Mouse (Mus musculus) kidney, embryonic 14.5 days (tissue): ENCODE results near the gene Ttll5. TPM values are rescaled to one million over a fixed set of nuclear protein-coding genes. Genes with fewer than 3 reads are reported as not detected.
A peak's percentile ranks its signal among the peaks of the same experiment; 100 is the strongest.

ENCODE experiments used
- ATAC-seq: fragments of 200-750 bp; cut with Nextera tagmentation; 2 replicates; pipeline ENCODE4 v1.8.0; 2017; ENCODE audit warnings: moderate number of reproducible peaks, mild to moderate bottlenecking, moderate TSS enrichment, moderate library complexity; ENCODE audit not compliant: low FRiP score, low TSS enrichment
- H3K27ac ChIP-seq: fragments of 300-500 bp; sonication (generic); 2 replicates; pipeline ENCODE4 v1.5.1; 2014; ENCODE audit warnings: low read depth, mild to moderate bottlenecking, low read length, moderate library complexity, mixed read lengths
- H3K27me3 ChIP-seq: fragments of 300-500 bp; sonication (generic); 2 replicates; pipeline ENCODE4 v1.6.1; 2014; ENCODE audit warnings: mild to moderate bottlenecking, low read length; ENCODE audit not compliant: control insufficient read depth, insufficient read depth
- H3K36me3 ChIP-seq: fragments of 300-500 bp; sonication (generic); 2 replicates; pipeline ENCODE4 v1.6.1; 2014; ENCODE audit warnings: low read length, mixed read lengths; ENCODE audit not compliant: control insufficient read depth, insufficient read depth
- H3K4me1 ChIP-seq: fragments of 300-500 bp; sonication (generic); 2 replicates; pipeline ENCODE4 v1.6.1; 2014; ENCODE audit warnings: low read length, mixed read lengths; ENCODE audit not compliant: control insufficient read depth, insufficient read depth
- H3K4me2 ChIP-seq: fragments of 300-500 bp; sonication (generic); replicated peaks from 2 replicates; pipeline ENCODE4 v1.6.1; 2014; ENCODE audit warnings: low read depth, mild to moderate bottlenecking, low read length
- H3K4me3 ChIP-seq: fragments of 300-500 bp; sonication (generic); 2 replicates; pipeline ENCODE4 v1.5.1; 2014; ENCODE audit warnings: mild to moderate bottlenecking, low read length
- H3K9ac ChIP-seq: fragments of 300-500 bp; sonication (generic); 2 replicates; pipeline ENCODE4 v1.6.1; 2014; ENCODE audit warnings: low read depth, mild to moderate bottlenecking, low read length, moderate library complexity
- H3K9me3 ChIP-seq: fragments of 300-500 bp; sonication (generic); 2 replicates; pipeline ENCODE4 v1.6.1; 2016; ENCODE audit warnings: low read length; ENCODE audit not compliant: control insufficient read depth
- WGBS: fragments of 180-500 bp; shearing (Covaris S2); extraction: QIAGEN DNeasy Blood & Tissue Kit; methylation state at CpG from one replicate; pipeline ENCODE4 v1.1.7; 2014; 5-methylcytosine and 5-hydroxymethylcytosine counted together
- polyA plus RNA-seq: library from polyadenylated mRNA; unstranded; fragments of >200 nt; fragmentation: Nextera tagmentation; extraction: Ambion mirVana; gene quantifications from 2 replicates; pipeline ENCODE4 v1.2.1, GENCODE M21; 2014

Gene Ttll5
- polyA plus RNA-seq, 1 experiment from 2014 or later = 17.0 TPM

DNA sequence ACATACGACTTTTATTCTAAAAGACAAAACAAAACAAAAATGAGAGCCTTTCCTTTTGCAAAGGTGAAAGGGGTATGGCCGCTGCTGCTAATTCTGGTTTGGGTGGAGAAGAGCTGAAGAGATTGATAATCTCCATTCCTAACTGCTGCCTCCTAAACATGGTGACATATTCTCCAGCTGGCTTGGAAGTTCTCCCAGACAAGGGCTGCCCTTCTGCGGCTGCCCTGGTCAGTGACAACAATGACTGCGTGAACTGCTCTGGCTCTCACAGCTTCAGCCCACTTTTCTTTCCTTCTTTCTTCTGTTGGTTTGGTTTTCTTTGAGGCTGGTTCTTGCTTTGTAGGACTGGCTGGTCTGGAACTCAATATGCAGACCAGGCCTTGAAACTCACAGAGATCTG lies 163.7 kb downstream of the Ttll5 start:
- Histone ChIP-seq H3K36me3 (no peaks in the 10 kb centered on the region), H3K4me2 (no peak overlapping the region), H3K9me3 (no peaks in the 10 kb centered on the region), H3K4me3 (no peak overlapping the region), H3K27me3 (no peaks in the 10 kb centered on the region), H3K4me1 (peaks cover 12% of the 10 kb centered on the region), H3K27ac (no peak overlapping the region), H3K9ac (no peak overlapping the region)
- no peak for ATAC-seq
- 85% methylated on average over 4 of the region's 4 CpGs for WGBS

DNA sequence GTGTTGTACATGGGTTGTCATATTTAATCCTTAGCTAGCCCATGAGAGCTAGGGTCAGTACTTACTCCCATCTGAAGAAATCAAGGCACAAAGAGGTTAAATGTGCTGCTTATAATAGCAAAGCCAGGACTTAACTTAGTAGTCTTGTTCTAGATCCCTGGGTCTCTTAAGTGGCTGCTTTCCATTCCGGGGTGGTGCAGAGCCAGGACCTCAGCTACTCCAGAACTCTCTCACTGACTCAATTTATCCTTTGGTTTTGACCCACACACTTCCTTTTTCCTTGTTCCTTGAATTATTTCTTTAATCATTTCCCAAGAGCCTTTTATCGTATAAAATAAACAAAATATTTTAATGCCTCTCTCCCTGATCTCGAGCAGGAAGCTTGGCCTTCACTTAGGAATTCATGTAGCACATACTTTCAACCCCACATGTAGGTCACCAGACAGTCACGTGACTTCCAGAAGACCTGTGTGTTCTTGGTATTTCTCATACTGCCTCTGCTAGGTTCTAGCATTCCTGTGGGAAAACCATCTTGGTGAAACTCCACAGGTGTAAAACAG lies 164.4 kb downstream of the Ttll5 start:
- Histone ChIP-seq H3K4me1 (peaks cover 12% of the 10 kb centered on the region), H3K27me3 (no peaks in the 10 kb centered on the region), H3K9me3 (no peaks in the 10 kb centered on the region), H3K4me3 (no peak overlapping the region), H3K9ac (no peak overlapping the region), H3K27ac (no peak overlapping the region), H3K36me3 (no peaks in the 10 kb centered on the region), H3K4me2 (no peak overlapping the region)
- 59% methylated on average over 4 of the region's 4 CpGs for WGBS
- ATAC-seq = no peak

GRCm38 (mm10) chr12:85992013-85992837 lies 167.8 kb downstream of the Ttll5 start:
- WGBS = 60% methylated on average over 7 of the region's 7 CpGs
- Histone ChIP-seq H3K4me3 (no peak overlapping the region), H3K4me1 (no peaks in the 10 kb centered on the region), H3K4me2 (no peak overlapping the region), H3K27ac (no peak overlapping the region), H3K9me3 (no peaks in the 10 kb centered on the region), H3K36me3 (no peaks in the 10 kb centered on the region), H3K9ac (no peak overlapping the region), H3K27me3 (no peaks in the 10 kb centered on the region)
- ATAC-seq = no peak

- 79% methylated on average over 2 of the region's 2 CpGs for WGBS
- H3K4me1 ChIP-seq = no peaks in the 10 kb centered on the region
- H3K4me2 ChIP-seq = no peak overlapping the region
- no peaks in the 10 kb centered on the region for H3K27me3 ChIP-seq
- H3K9ac ChIP-seq = no peak overlapping the region
- H3K27ac ChIP-seq = no peak overlapping the region
- no peaks in the 10 kb centered on the region for H3K36me3 ChIP-seq
- H3K9me3 ChIP-seq = no peaks in the 10 kb centered on the region
- no peak for ATAC-seq
- H3K4me3 ChIP-seq = no peak overlapping the region
These were observed 168.4 kb downstream of the Ttll5 start for GRCm38 (mm10) chr12:85992838-85993234.

- Histone ChIP-seq H3K9ac (no peak overlapping the region), H3K27ac (no peak overlapping the region), H3K4me2 (no peak overlapping the region), H3K36me3 (no peaks in the 10 kb centered on the region), H3K9me3 (no peaks in the 10 kb centered on the region), H3K27me3 (no peaks in the 10 kb centered on the region), H3K4me1 (no peaks in the 10 kb centered on the region), H3K4me3 (no peak overlapping the region)
- no peak for ATAC-seq
- WGBS = 55% methylated on average over 5 of the region's 5 CpGs
These were observed 169.4 kb downstream of the Ttll5 start for GRCm38 (mm10) chr12:85993790-85994360.

DNA sequence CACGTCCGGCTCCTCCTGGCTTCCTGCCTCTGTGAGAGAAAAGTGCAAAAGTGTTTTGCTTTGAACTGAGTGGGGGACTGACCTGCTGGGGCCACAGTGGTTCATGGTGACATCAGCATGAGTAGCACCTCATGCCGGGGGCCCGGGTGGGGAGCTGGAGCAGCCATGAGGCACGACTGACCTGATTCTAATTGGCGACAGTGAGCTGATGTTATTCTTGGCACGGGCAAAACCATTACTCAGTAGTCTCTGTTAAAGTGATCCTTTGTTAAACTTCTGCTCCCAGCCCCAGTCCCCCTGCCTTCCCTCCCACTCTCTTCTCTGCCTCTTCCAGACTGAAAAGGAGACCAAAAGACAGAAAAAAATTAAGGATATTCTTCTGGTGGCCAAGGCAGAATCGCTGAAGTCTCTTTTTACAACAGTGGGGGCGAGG lies 176.2 kb downstream of the Ttll5 start:
- Histone ChIP-seq H3K9me3 (no peaks in the 10 kb centered on the region), H3K27ac (peak overlapping the region; percentile 92), H3K36me3 (no peaks in the 10 kb centered on the region), H3K4me1 (peaks cover 11% of the 10 kb centered on the region), H3K4me2 (peak overlapping the region; percentile 21; the same call in 1 of the 2 replicates), H3K9ac (no peak overlapping the region), H3K4me3 (no peak overlapping the region), H3K27me3 (no peaks in the 10 kb centered on the region)
- 8% methylated on average over 9 of the region's 9 CpGs for WGBS
- peak; percentile 87 for ATAC-seq

DNA sequence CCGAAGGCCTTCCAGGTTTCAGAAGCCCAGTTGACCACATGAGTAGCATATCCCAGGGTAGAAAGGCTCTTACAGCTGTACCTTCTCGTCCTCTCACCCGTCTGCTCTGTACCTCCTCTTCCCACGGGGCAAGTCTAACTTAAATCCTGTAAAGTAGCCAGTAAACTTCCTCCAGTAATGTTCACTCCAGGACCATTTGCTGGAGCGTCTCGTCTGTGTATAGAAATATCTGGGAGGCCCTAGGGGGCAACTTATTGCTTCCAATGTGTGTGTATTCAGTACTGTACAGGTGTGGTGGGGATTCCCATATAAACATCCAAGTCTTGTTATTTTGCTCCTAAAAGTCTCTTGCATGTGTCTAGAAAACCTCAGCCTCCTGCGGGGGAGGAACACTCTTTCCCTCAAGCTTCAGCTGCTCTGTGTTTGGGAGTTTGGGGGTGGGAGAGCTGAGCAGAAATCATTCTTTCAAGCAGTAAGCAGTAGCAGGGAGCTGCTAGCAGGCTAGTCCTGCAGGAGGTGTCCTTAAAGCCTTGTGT lies 176.7 kb downstream of the Ttll5 start:
- ATAC-seq = peak; percentile 57
- Histone ChIP-seq H3K9ac (no peak overlapping the region), H3K4me1 (peaks cover 11% of the 10 kb centered on the region), H3K27ac (peak overlapping the region; percentile 92), H3K4me3 (no peak overlapping the region), H3K36me3 (no peaks in the 10 kb centered on the region), H3K27me3 (no peaks in the 10 kb centered on the region), H3K4me2 (peak overlapping the region; percentile 21; the same call in 1 of the 2 replicates), H3K9me3 (no peaks in the 10 kb centered on the region)
- 21% methylated on average over 7 of the region's 7 CpGs for WGBS

GRCm38 (mm10) chr12:86004627-86005026 lies 180.2 kb downstream of the Ttll5 start:
- no peaks in the 10 kb centered on the region for H3K9me3 ChIP-seq
- no peak overlapping the region for H3K4me3 ChIP-seq
- H3K9ac ChIP-seq = no peak overlapping the region
- ATAC-seq = no peak
- H3K4me2 ChIP-seq = no peak overlapping the region
- no peaks in the 10 kb centered on the region for H3K36me3 ChIP-seq
- no peaks in the 10 kb centered on the region for H3K27me3 ChIP-seq
- H3K4me1 ChIP-seq = peaks cover 14% of the 10 kb centered on the region
- 97% methylated on average over 3 of the region's 3 CpGs for WGBS
- no peak overlapping the region for H3K27ac ChIP-seq

DNA sequence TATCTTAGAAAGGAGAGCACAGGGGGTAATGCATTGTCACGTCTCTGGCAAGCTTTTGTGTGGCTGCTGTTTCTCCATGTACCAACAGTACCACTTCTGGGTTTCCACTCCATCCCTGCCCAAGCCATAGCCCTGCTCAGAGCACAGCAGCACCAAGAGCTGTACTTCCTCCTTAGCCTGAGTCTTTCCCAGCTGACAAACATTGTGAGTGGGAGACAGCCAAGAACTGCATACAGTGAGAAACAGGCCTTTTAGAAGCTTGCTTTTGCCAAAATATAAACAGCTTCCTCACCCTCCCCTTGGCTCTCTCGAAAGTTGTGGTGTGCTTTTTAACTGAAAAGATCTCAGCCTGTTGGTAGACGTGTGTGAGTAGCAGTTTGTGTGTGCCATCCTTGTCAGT lies 182.9 kb downstream of the Ttll5 start:
- WGBS = 72% methylated on average over 3 of the region's 3 CpGs
- Histone ChIP-seq H3K27ac (no peak overlapping the region), H3K36me3 (no peaks in the 10 kb centered on the region), H3K4me2 (no peak overlapping the region), H3K9me3 (no peaks in the 10 kb centered on the region), H3K9ac (no peak overlapping the region), H3K4me1 (0 out of 2 replicates have a peak, but pooled peaks cover 3% of the 10 kb centered on the region), H3K4me3 (no peak overlapping the region), H3K27me3 (no peaks in the 10 kb centered on the region)
- ATAC-seq = no peak
